Mouse (Mus musculus) embryonic fibroblast, embryonic 13.5 days (primary cell): Measurements from ENCODE around the gene Klf12. TPM values are rescaled to one million over a fixed set of nuclear protein-coding genes. Genes with fewer than 3 reads are reported as not detected.

Experiments
- H3K27ac ChIP-seq: 2 replicates; pipeline ENCODE4 v1.5.1; 2012; ENCODE audit warnings: low read length, control low read depth, inconsistent platforms; ENCODE audit not compliant: insufficient read depth
- H3K4me1 ChIP-seq: 2 replicates; pipeline ENCODE4 v1.6.1; 2011; ENCODE audit warnings: low read length; ENCODE audit not compliant: control insufficient read depth, insufficient read depth
- H3K4me3 ChIP-seq: 2 replicates; pipeline ENCODE4 v1.5.1; 2011; ENCODE audit warnings: mild to moderate bottlenecking, control low read depth, low read length; ENCODE audit not compliant: insufficient read depth
- CTCF ChIP-seq: IDR thresholded peaks from 2 replicates; pipeline ENCODE4 v1.5.1; 2011; ENCODE audit warnings: mild to moderate bottlenecking, control low read depth, low read length, moderate library complexity, borderline replicate concordance; ENCODE audit not compliant: insufficient read depth
- POLR2A ChIP-seq: IDR thresholded peaks from 2 replicates; pipeline ENCODE4 v1.6.1; 2011; ENCODE audit warnings: low read depth, mild to moderate bottlenecking, control low read depth, low read length, moderate library complexity
- polyA plus RNA-seq: library from polyadenylated mRNA; stranded (reverse); fragments of >200 nt; gene quantifications from 2 replicates; pipeline ENCODE4 v1.2.4, GENCODE M21; 2011; ENCODE audit warnings: low read depth; ENCODE audit not compliant: missing spikeins, insufficient read length

The Klf12 gene
- polyA plus RNA-seq, 1 experiment, result 13.0 TPM

GRCm38 (mm10) chr14:100069543-100070090 is 214.9 kb downstream of the Klf12 start:
- Histone ChIP-seq H3K4me3 (no peak overlapping the region), H3K27ac (no peak overlapping the region), H3K4me1 (peaks cover 11% of the 10 kb centered on the region)
- TF ChIP-seq CTCF, result no peak
- no peak for TF ChIP-seq POLR2A

- Histone ChIP-seq H3K4me3 (no peak overlapping the region), H3K27ac (no peak overlapping the region), H3K4me1 (peaks cover 11% of the 10 kb centered on the region)
- no peak for TF ChIP-seq CTCF
- TF ChIP-seq POLR2A, result no peak
These were observed 215.8 kb downstream of the Klf12 start for GRCm38 (mm10) chr14:100068715-100069114.

GRCm38 (mm10) chr14:100062516-100062915 is 222.0 kb downstream of the Klf12 start:
- no peaks in the 10 kb centered on the region for H3K4me1 ChIP-seq
- TF ChIP-seq CTCF, result no peak
- no peak overlapping the region for H3K4me3 ChIP-seq
- no peak overlapping the region for H3K27ac ChIP-seq

GRCm38 (mm10) chr14:100054150-100054549 is 230.3 kb downstream of the Klf12 start:
- Histone ChIP-seq H3K27ac (no peak overlapping the region), H3K4me1 (no peaks in the 10 kb centered on the region), H3K4me3 (no peak overlapping the region)
- no peak for TF ChIP-seq CTCF
- TF ChIP-seq POLR2A, result no peak

- H3K4me1 ChIP-seq, result no peaks in the 10 kb centered on the region
- no peak for TF ChIP-seq POLR2A
- TF ChIP-seq CTCF, result no peak
- H3K27ac ChIP-seq, result no peak overlapping the region
- H3K4me3 ChIP-seq, result no peak overlapping the region
These were observed 231.0 kb downstream of the Klf12 start for GRCm38 (mm10) chr14:100053456-100053855.

- Histone ChIP-seq H3K4me1 (no peaks in the 10 kb centered on the region), H3K4me3 (no peak overlapping the region), H3K27ac (no peak overlapping the region)
- TF ChIP-seq POLR2A (no peak), CTCF (no peak)
These were observed 231.6 kb downstream of the Klf12 start for GRCm38 (mm10) chr14:100052876-100053275.

- TF ChIP-seq CTCF (no peak), POLR2A (no peak)
- Histone ChIP-seq H3K4me3 (no peak overlapping the region), H3K4me1 (no peaks in the 10 kb centered on the region), H3K27ac (no peak overlapping the region)
These were observed 239.0 kb downstream of the Klf12 start for GRCm38 (mm10) chr14:100045431-100045830.

- no peak overlapping the region for H3K27ac ChIP-seq
- H3K4me3 ChIP-seq, result no peak overlapping the region
- no peak for TF ChIP-seq POLR2A
- TF ChIP-seq CTCF, result no peak
- no peaks in the 10 kb centered on the region for H3K4me1 ChIP-seq
These were observed 242.7 kb downstream of the Klf12 start for GRCm38 (mm10) chr14:100041823-100042222.

GRCm38 (mm10) chr14:100026671-100027070 is 257.8 kb downstream of the Klf12 start:
- TF ChIP-seq POLR2A (no peak), CTCF (no peak)
- Histone ChIP-seq H3K27ac (no peak overlapping the region), H3K4me1 (no peaks in the 10 kb centered on the region), H3K4me3 (no peak overlapping the region)

GRCm38 (mm10) chr14:100017219-100017618 is 267.3 kb downstream of the Klf12 start:
- no peak for TF ChIP-seq POLR2A
- no peak for TF ChIP-seq CTCF
- Histone ChIP-seq H3K27ac (no peak overlapping the region), H3K4me3 (no peak overlapping the region), H3K4me1 (no peaks in the 10 kb centered on the region)

GRCm38 (mm10) chr14:100010525-100010924 is 274.0 kb downstream of the Klf12 start:
- TF ChIP-seq POLR2A (no peak), CTCF (no peak)
- Histone ChIP-seq H3K4me1 (no peaks in the 10 kb centered on the region), H3K4me3 (no peak overlapping the region), H3K27ac (no peak overlapping the region)
